Mouse (Mus musculus) limb, embryonic 14.5 days (tissue): ENCODE measurements around the gene Ms4a4c. TPM values are rescaled to one million over a fixed set of nuclear protein-coding genes. Genes with fewer than 3 reads are reported as not detected.

Experiments
- ATAC-seq: fragments of 200-750 bp; cut with Nextera tagmentation; 2 replicates; pipeline ENCODE4 v1.8.0; 2017; ENCODE audit warnings: low read depth, moderate number of reproducible peaks, moderate TSS enrichment; ENCODE audit not compliant: low FRiP score
- DNase-seq: peaks from one replicate; pipeline ENCODE4 v3.0.0-alpha.2; 2015; ENCODE audit warnings: low spot score
- H3K27ac ChIP-seq: fragments of 300-500 bp; sonication (generic); replicated peaks from 2 replicates; pipeline ENCODE4 v1.5.1; 2014; ENCODE audit warnings: low read depth, mild to moderate bottlenecking, low read length, moderate library complexity, mixed read lengths
- H3K27me3 ChIP-seq: fragments of 300-500 bp; sonication (generic); 2 replicates; pipeline ENCODE4 v1.6.1; 2014; ENCODE audit warnings: low read length, mixed read lengths; ENCODE audit not compliant: control insufficient read depth, insufficient read depth
- H3K36me3 ChIP-seq: fragments of 300-500 bp; sonication (generic); 2 replicates; pipeline ENCODE4 v1.6.1; 2014; ENCODE audit warnings: mild to moderate bottlenecking, low read length, moderate library complexity, mixed read lengths; ENCODE audit not compliant: control insufficient read depth, insufficient read depth
- H3K4me1 ChIP-seq: fragments of 300-500 bp; sonication (generic); 2 replicates; pipeline ENCODE4 v1.6.1; 2014; ENCODE audit warnings: antibody characterized with exemption, low read length, mixed read lengths; ENCODE audit not compliant: control insufficient read depth, insufficient read depth
- H3K4me2 ChIP-seq: fragments of 300-500 bp; sonication (generic); replicated peaks from 2 replicates; pipeline ENCODE4 v1.6.1; 2014; ENCODE audit warnings: low read depth, mild to moderate bottlenecking, low read length, moderate library complexity; ENCODE audit not compliant: severe bottlenecking
- H3K4me3 ChIP-seq: fragments of 300-500 bp; sonication (generic); replicated peaks from 2 replicates; pipeline ENCODE4 v1.5.1; 2014; ENCODE audit warnings: low read length
- H3K9ac ChIP-seq: fragments of 300-500 bp; sonication (generic); 2 replicates; pipeline ENCODE4 v1.6.1; 2014; ENCODE audit warnings: mild to moderate bottlenecking, low read depth, low read length, moderate library complexity; ENCODE audit not compliant: severe bottlenecking
- H3K9me3 ChIP-seq: fragments of 300-500 bp; sonication (generic); 2 replicates; pipeline ENCODE4 v1.6.1; 2016; ENCODE audit warnings: low read length; ENCODE audit not compliant: control insufficient read depth
- POLR2A ChIP-seq: fragments of 200-500 bp; IDR thresholded peaks from 2 replicates; pipeline ENCODE4 v1.8.0; 2012; ENCODE audit warnings: inconsistent platforms, mild to moderate bottlenecking, moderate library complexity, borderline replicate concordance; ENCODE audit not compliant: insufficient read depth, insufficient read length; ENCODE audit errors: extremely low read depth
- WGBS: fragments of 180-500 bp; shearing (Covaris S2); extraction: QIAGEN DNeasy Blood & Tissue Kit; methylation state at CpG from one replicate; pipeline ENCODE4 v1.1.7; 2014; 5-methylcytosine and 5-hydroxymethylcytosine counted together
- polyA plus RNA-seq, 2 experiments: library from polyadenylated mRNA; depleted of rRNA in 1 of 2; stranded (reverse) in 1 of 2; unstranded in 1 of 2; fragments of >200 nt; fragmentation: Nextera tagmentation in 1 of 2; extraction: Ambion mirVana in 1 of 2; gene quantifications; 2 replicates each; pipeline versions ENCODE4 v1.2.1 to v1.2.3; 2012 to 2014

Gene Ms4a4c
- polyA plus RNA-seq, 2 experiments = 0.60 to 0.69 TPM

- Histone ChIP-seq H3K27me3 (no peaks in the 10 kb centered on the region), H3K9ac (no peak within 1 kb of the TSS), H3K4me3 (no peak within 1 kb of the TSS), H3K36me3 (no peaks in the 10 kb centered on the region), H3K9me3 (no peaks in the 10 kb centered on the region), H3K4me2 (no peak within 1 kb of the TSS), H3K27ac (no peak within 1 kb of the TSS), H3K4me1 (no peaks in the 10 kb centered on the region)
- WGBS = 85% methylated on average over 2 of the region's 2 CpGs
- ATAC-seq (no peak), DNase-seq (no peak)
- TF ChIP-seq POLR2A = no peak
These were observed 29.3 kb upstream of the Ms4a4c start, which contains the start of gene Ms4a4a for GRCm38 (mm10) chr19:11375273-11375672. TSS of gene Ms4a4a (plus strand) at chr19:11375523.

- 83% methylated on average over 2 of the region's 2 CpGs for WGBS
- TF ChIP-seq POLR2A = no peak
- DNase-seq = no peak
These were observed 28.2 kb upstream of the Ms4a4c start for GRCm38 (mm10) chr19:11376399-11376798.

GRCm38 (mm10) chr19:11387109-11387508, 17.5 kb upstream of the Ms4a4c start:
- H3K9me3 ChIP-seq = no peaks in the 10 kb centered on the region
- H3K27me3 ChIP-seq = no peaks in the 10 kb centered on the region
- ATAC-seq (no peak), DNase-seq (no peak)
- H3K27ac ChIP-seq = no peak overlapping the region
- H3K4me3 ChIP-seq = no peak overlapping the region
- no peak overlapping the region for H3K9ac ChIP-seq
- no peaks in the 10 kb centered on the region for H3K4me1 ChIP-seq
- TF ChIP-seq POLR2A = no peak
- WGBS = 82% methylated on average over 2 of the region's 2 CpGs
- H3K36me3 ChIP-seq = no peaks in the 10 kb centered on the region
- no peak overlapping the region for H3K4me2 ChIP-seq

More at GRCm38 (mm10) chr19:11376399-11376798, 28.2 kb upstream of the Ms4a4c start:
- no peaks in the 10 kb centered on the region for H3K4me1 ChIP-seq
- ATAC-seq = no peak
- no peak overlapping the region for H3K4me3 ChIP-seq
- H3K27ac ChIP-seq = no peak overlapping the region
- H3K36me3 ChIP-seq = no peaks in the 10 kb centered on the region
- no peaks in the 10 kb centered on the region for H3K27me3 ChIP-seq
- H3K9ac ChIP-seq = no peak overlapping the region
- H3K9me3 ChIP-seq = no peaks in the 10 kb centered on the region
- no peak overlapping the region for H3K4me2 ChIP-seq

- H3K9ac ChIP-seq = no peak overlapping the region
- no peaks in the 10 kb centered on the region for H3K36me3 ChIP-seq
- TF ChIP-seq POLR2A = no peak
- WGBS = 80% methylated on average over 4 of the region's 4 CpGs
- H3K4me3 ChIP-seq = no peak overlapping the region
- no peaks in the 10 kb centered on the region for H3K4me1 ChIP-seq
- no peaks in the 10 kb centered on the region for H3K27me3 ChIP-seq
- H3K4me2 ChIP-seq = no peak overlapping the region
- no peaks in the 10 kb centered on the region for H3K9me3 ChIP-seq
- DNase-seq (no peak), ATAC-seq (no peak)
- H3K27ac ChIP-seq = no peak overlapping the region
These were observed 16.9 kb upstream of the Ms4a4c start for GRCm38 (mm10) chr19:11387685-11388084.

GRCm38 (mm10) chr19:11388949-11389348, 15.6 kb upstream of the Ms4a4c start:
- Histone ChIP-seq H3K36me3 (no peaks in the 10 kb centered on the region), H3K9ac (no peak overlapping the region), H3K4me1 (no peaks in the 10 kb centered on the region), H3K4me3 (no peak overlapping the region), H3K9me3 (no peaks in the 10 kb centered on the region), H3K27ac (no peak overlapping the region), H3K27me3 (no peaks in the 10 kb centered on the region), H3K4me2 (no peak overlapping the region)
- DNase-seq (no peak), ATAC-seq (no peak)
- no peak for TF ChIP-seq POLR2A
- 65% methylated on average over 2 of the region's 2 CpGs for WGBS

GRCm38 (mm10) chr19:11395769-11396168, 8.8 kb upstream of the Ms4a4c start:
- no peak for TF ChIP-seq POLR2A
- DNase-seq (no peak), ATAC-seq (no peak)
- Histone ChIP-seq H3K36me3 (no peaks in the 10 kb centered on the region), H3K27ac (no peak overlapping the region), H3K27me3 (no peaks in the 10 kb centered on the region), H3K9me3 (no peaks in the 10 kb centered on the region), H3K4me3 (no peak overlapping the region), H3K4me2 (no peak overlapping the region), H3K9ac (no peak overlapping the region), H3K4me1 (no peaks in the 10 kb centered on the region)
